Mouse (Mus musculus): ENCODE measurements around the gene Tec. TPM values are rescaled to one million over a fixed set of nuclear protein-coding genes. Genes with fewer than 3 reads are reported as not detected.

Gene Tec
- polyA plus RNA-seq, 1 experiment = 20.6 TPM

GRCm38 (mm10) chr5:72763546-72763945, 104.7 kb downstream of the Tec start:
- Histone ChIP-seq H3K9ac (ENCODE audit: low read depth, poor library complexity, severe bottlenecking) (no peak overlapping the region), H3K36me3 (ENCODE audit: control insufficient read depth, insufficient read depth, low read length, poor library complexity, severe bottlenecking) (no peaks in the 10 kb centered on the region), H3K27ac (ENCODE audit: insufficient read depth, low read length) (no peak overlapping the region), H3K27me3 (ENCODE audit: control insufficient read depth, insufficient read depth, low read length, poor library complexity, severe bottlenecking) (no peaks in the 10 kb centered on the region), H3K9me3 (replicated peaks; ENCODE audit: control insufficient read depth, insufficient read depth, low read length, poor library complexity, severe bottlenecking) (no peaks in the 10 kb centered on the region), H3K4me1 (ENCODE audit: control insufficient read depth, insufficient read depth, low read length) (no peaks in the 10 kb centered on the region), H3K4me3 (ENCODE audit: low read depth, low read length) (no peak overlapping the region)
- TF ChIP-seq EP300 (IDR thresholded peaks at IDR 0.05; ENCODE audit: insufficient read depth, low read depth, low read length) (no peak), CTCF (IDR thresholded peaks at IDR 0.05; ENCODE audit: low read depth, low read length) (no peak), POLR2A (IDR thresholded peaks at IDR 0.05; ENCODE audit: insufficient read depth, low read length) (no peak)

DNA sequence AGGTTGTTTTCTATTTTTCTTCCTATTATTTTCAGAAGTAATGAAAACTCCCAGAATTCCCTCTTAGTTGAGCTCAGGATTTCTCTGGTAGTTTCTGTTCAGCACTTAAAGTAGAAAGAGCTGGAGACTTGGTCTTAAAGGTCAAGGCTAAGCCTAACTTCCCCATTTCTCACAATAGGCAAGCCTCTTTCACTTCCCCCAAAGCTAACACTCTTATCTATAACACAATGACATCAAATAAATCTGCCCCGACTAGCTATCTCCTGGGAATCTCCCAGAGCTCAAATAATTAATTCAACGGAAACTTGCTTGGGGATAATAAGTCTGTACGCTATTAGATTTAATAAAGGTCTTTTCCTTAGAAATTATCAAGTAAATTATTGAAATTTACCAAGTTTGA, 105.3 kb downstream of the Tec start:
- H3K4me3 ChIP-seq (ENCODE audit: low read depth, low read length) = no peak overlapping the region
- H3K4me1 ChIP-seq (ENCODE audit: control insufficient read depth, insufficient read depth, low read length) = no peaks in the 10 kb centered on the region
- no peaks in the 10 kb centered on the region for H3K27me3 ChIP-seq (ENCODE audit: control insufficient read depth, insufficient read depth, low read length, poor library complexity, severe bottlenecking)
- TF ChIP-seq EP300 (IDR thresholded peaks at IDR 0.05; ENCODE audit: insufficient read depth, low read depth, low read length) = no peak
- TF ChIP-seq POLR2A (IDR thresholded peaks at IDR 0.05; ENCODE audit: insufficient read depth, low read length) = no peak
- TF ChIP-seq CTCF (IDR thresholded peaks at IDR 0.05; ENCODE audit: low read depth, low read length) = no peak
- H3K9ac ChIP-seq (ENCODE audit: low read depth, poor library complexity, severe bottlenecking) = no peak overlapping the region
- no peaks in the 10 kb centered on the region for H3K36me3 ChIP-seq (ENCODE audit: control insufficient read depth, insufficient read depth, low read length, poor library complexity, severe bottlenecking)
- no peaks in the 10 kb centered on the region for H3K9me3 ChIP-seq (replicated peaks; ENCODE audit: control insufficient read depth, insufficient read depth, low read length, poor library complexity, severe bottlenecking)
- H3K27ac ChIP-seq (ENCODE audit: insufficient read depth, low read length) = no peak overlapping the region

- Histone ChIP-seq H3K27me3 (ENCODE audit: control insufficient read depth, insufficient read depth, low read length, poor library complexity, severe bottlenecking) (no peaks in the 10 kb centered on the region), H3K4me3 (ENCODE audit: low read depth, low read length) (no peak overlapping the region), H3K27ac (ENCODE audit: insufficient read depth, low read length) (no peak overlapping the region), H3K4me1 (ENCODE audit: control insufficient read depth, insufficient read depth, low read length) (no peaks in the 10 kb centered on the region), H3K36me3 (ENCODE audit: control insufficient read depth, insufficient read depth, low read length, poor library complexity, severe bottlenecking) (no peaks in the 10 kb centered on the region), H3K9ac (ENCODE audit: low read depth, poor library complexity, severe bottlenecking) (no peak overlapping the region), H3K9me3 (replicated peaks; ENCODE audit: control insufficient read depth, insufficient read depth, low read length, poor library complexity, severe bottlenecking) (no peaks in the 10 kb centered on the region)
- no peak for TF ChIP-seq CTCF (IDR thresholded peaks at IDR 0.05; ENCODE audit: low read depth, low read length)
- no peak for TF ChIP-seq POLR2A (IDR thresholded peaks at IDR 0.05; ENCODE audit: insufficient read depth, low read length)
- TF ChIP-seq EP300 (IDR thresholded peaks at IDR 0.05; ENCODE audit: insufficient read depth, low read depth, low read length) = no peak
These were observed 106.5 kb downstream of the Tec start for GRCm38 (mm10) chr5:72761758-72762157.

DNA sequence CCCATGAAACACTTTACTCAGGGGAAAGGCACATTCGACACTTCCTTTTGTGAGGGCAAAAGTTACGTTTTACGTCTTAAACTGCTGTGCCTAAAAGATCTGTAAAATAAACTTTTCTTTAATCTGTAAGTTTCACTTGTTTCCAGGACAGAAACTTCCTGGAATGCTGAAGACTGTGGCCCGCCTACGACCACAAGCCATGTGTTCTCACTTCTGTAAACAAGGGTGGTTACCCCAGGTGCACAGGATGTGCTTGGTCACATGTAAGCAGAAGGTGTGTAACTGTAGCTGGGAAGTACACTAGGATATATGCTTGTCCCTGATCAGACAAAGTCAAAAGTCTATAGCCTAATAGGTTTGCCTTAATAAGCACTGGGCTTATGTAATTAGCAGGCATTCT, 107.0 kb downstream of the Tec start:
- no peaks in the 10 kb centered on the region for H3K36me3 ChIP-seq (ENCODE audit: control insufficient read depth, insufficient read depth, low read length, poor library complexity, severe bottlenecking)

GRCm38 (mm10) chr5:72758925-72759924, 109.1 kb downstream of the Tec start:
- Histone ChIP-seq H3K27ac (ENCODE audit: insufficient read depth, low read length) (no peak overlapping the region), H3K4me1 (ENCODE audit: control insufficient read depth, insufficient read depth, low read length) (no peaks in the 10 kb centered on the region), H3K9me3 (replicated peaks; ENCODE audit: control insufficient read depth, insufficient read depth, low read length, poor library complexity, severe bottlenecking) (no peaks in the 10 kb centered on the region), H3K36me3 (ENCODE audit: control insufficient read depth, insufficient read depth, low read length, poor library complexity, severe bottlenecking) (no peaks in the 10 kb centered on the region), H3K27me3 (ENCODE audit: control insufficient read depth, insufficient read depth, low read length, poor library complexity, severe bottlenecking) (no peaks in the 10 kb centered on the region), H3K9ac (ENCODE audit: low read depth, poor library complexity, severe bottlenecking) (no peak overlapping the region), H3K4me3 (ENCODE audit: low read depth, low read length) (no peak overlapping the region)
- no peak for TF ChIP-seq CTCF (IDR thresholded peaks at IDR 0.05; ENCODE audit: low read depth, low read length)

More for the DNA sequence above, 107.0 kb downstream of the Tec start:
- Histone ChIP-seq H3K9ac (ENCODE audit: low read depth, poor library complexity, severe bottlenecking) (no peak overlapping the region), H3K27me3 (ENCODE audit: control insufficient read depth, insufficient read depth, low read length, poor library complexity, severe bottlenecking) (no peaks in the 10 kb centered on the region), H3K27ac (ENCODE audit: insufficient read depth, low read length) (no peak overlapping the region), H3K4me3 (ENCODE audit: low read depth, low read length) (no peak overlapping the region), H3K4me1 (ENCODE audit: control insufficient read depth, insufficient read depth, low read length) (no peaks in the 10 kb centered on the region), H3K9me3 (replicated peaks; ENCODE audit: control insufficient read depth, insufficient read depth, low read length, poor library complexity, severe bottlenecking) (no peaks in the 10 kb centered on the region)
- TF ChIP-seq CTCF (IDR thresholded peaks at IDR 0.05; ENCODE audit: low read depth, low read length) = no peak
- TF ChIP-seq EP300 (IDR thresholded peaks at IDR 0.05; ENCODE audit: insufficient read depth, low read depth, low read length) = no peak
- no peak for TF ChIP-seq POLR2A (IDR thresholded peaks at IDR 0.05; ENCODE audit: insufficient read depth, low read length)

DNA sequence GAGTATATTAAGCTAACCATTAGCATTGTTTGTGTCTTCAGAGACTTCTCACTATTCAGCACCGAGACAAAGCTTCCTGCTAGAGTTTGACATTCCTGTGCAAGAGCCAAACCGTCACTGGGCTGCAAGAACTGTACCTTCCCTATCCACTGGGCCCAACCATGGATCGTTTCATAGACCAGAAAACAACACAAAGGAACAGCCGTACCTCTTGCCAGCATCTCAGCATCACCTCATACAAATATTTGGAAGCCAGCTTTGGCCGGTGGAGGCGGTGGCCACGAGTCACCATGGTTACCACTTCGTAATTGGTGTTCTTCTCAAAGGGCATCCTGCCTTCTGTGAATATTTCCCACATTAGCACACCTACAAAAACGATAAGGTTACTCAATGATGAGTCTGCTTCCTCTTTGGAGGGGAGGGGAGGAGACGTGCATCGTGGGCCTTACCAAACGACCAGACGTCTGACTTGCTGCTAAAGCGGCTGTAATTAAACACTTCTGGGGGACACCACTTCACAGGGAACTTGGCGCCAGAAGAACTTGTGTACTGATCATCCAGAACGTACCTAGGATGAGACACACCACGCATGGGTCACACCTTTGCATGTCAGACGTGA, 111.0 kb downstream of the Tec start:
- Histone ChIP-seq H3K4me3 (ENCODE audit: low read depth, low read length) (no peak overlapping the region), H3K36me3 (ENCODE audit: control insufficient read depth, insufficient read depth, low read length, poor library complexity, severe bottlenecking) (no peaks in the 10 kb centered on the region), H3K9me3 (replicated peaks; ENCODE audit: control insufficient read depth, insufficient read depth, low read length, poor library complexity, severe bottlenecking) (no peaks in the 10 kb centered on the region), H3K4me1 (ENCODE audit: control insufficient read depth, insufficient read depth, low read length) (no peaks in the 10 kb centered on the region), H3K27ac (ENCODE audit: insufficient read depth, low read length) (no peak overlapping the region), H3K27me3 (ENCODE audit: control insufficient read depth, insufficient read depth, low read length, poor library complexity, severe bottlenecking) (no peaks in the 10 kb centered on the region), H3K9ac (ENCODE audit: low read depth, poor library complexity, severe bottlenecking) (no peak overlapping the region)
- no peak for TF ChIP-seq CTCF (IDR thresholded peaks at IDR 0.05; ENCODE audit: low read depth, low read length)
- TF ChIP-seq POLR2A (IDR thresholded peaks at IDR 0.05; ENCODE audit: insufficient read depth, low read length) = no peak
- no peak for TF ChIP-seq EP300 (IDR thresholded peaks at IDR 0.05; ENCODE audit: insufficient read depth, low read depth, low read length)

All from ES-Bruce4 (cell line).